22 mouse cellular contexts compared by ENCODE assay signal in the genomic region with DNA sequence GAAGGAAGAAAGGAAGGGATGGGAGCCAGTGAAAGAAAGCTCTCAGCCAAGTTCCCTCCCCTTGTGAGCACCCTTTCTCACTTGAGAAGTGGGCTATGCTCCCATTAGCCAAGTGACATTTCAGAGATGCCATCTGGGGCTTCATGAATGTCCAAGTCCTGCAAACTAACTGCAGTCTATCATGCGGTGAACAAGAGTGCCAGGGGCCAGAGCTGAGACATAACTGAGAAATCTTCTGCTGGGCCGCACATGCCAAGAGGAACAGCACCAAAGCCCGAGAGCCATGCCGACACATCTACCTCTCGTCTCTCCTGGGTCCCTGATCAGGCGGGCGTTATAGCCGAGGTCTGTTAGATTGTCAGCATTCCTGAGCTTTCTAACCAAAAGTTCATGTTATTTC.
DNase-seq lines count a peak whose midpoint lies in the region; ATAC-seq and TF ChIP-seq lines count a peak whose summit lies in the region.
"Had no signal": no experiment of that assay in that cellular context is flagged by ENCODE, and none has a peak within 500 bp of the region (broad histone marks: within the 10 kb centered on the region; RNA-seq: fewer than 3 reads in every experiment).

No protein-coding gene starts in this region.

- no peak for TF ChIP-seq CTCF in forebrain, postnatal 0 days (IDR thresholded peaks at IDR 0.05; ENCODE audit: low read depth)
- no peak for TF ChIP-seq CTCF in layer of hippocampus, adult 2 months (conservative IDR thresholded peaks at IDR 0.05)

- no peak overlapping the region for H3K27ac ChIP-seq in forebrain, postnatal 0 days (ENCODE audit: low read depth, low read length)
- no peak overlapping the region for H3K27ac ChIP-seq in forebrain, embryonic 12.5 days
- 0 out of 2 replicates have a peak overlapping the region, but pooled peaks have one; percentile 10 for H3K27ac ChIP-seq in layer of hippocampus, adult 2 months
- H3K27ac ChIP-seq: embryonic facial prominence, embryonic 12.5 days; forebrain, embryonic 13.5 days; gastrocnemius, adult 2 months; heart, embryonic 10.5 days; hindbrain, embryonic 13.5 days had no signal

- no peak overlapping the region for H3K4me3 ChIP-seq in forebrain, postnatal 0 days (ENCODE audit: low read depth, low read length)
- no peak overlapping the region for H3K4me3 ChIP-seq in forebrain, embryonic 12.5 days (replicated peaks)
- H3K4me3 ChIP-seq in layer of hippocampus, adult 2 months, result no peak overlapping the region
- H3K4me3 ChIP-seq: embryonic facial prominence, embryonic 12.5 days; forebrain, embryonic 13.5 days; gastrocnemius, adult 2 months; heart, embryonic 10.5 days; hindbrain, embryonic 13.5 days had no signal

- H3K27me3 ChIP-seq in forebrain, postnatal 0 days (ENCODE audit: insufficient read depth, low read length), result no peaks in the 10 kb centered on the region
- no peaks in the 10 kb centered on the region for H3K27me3 ChIP-seq in forebrain, embryonic 12.5 days
- H3K27me3 ChIP-seq: embryonic facial prominence, embryonic 12.5 days; forebrain, embryonic 13.5 days; hindbrain, embryonic 13.5 days had no signal

- H3K4me2 ChIP-seq in forebrain, postnatal 0 days (ENCODE audit: low read depth), result no peak overlapping the region
- no peak overlapping the region for H3K4me2 ChIP-seq in forebrain, embryonic 12.5 days
- H3K4me2 ChIP-seq: embryonic facial prominence, embryonic 12.5 days; forebrain, embryonic 13.5 days; hindbrain, embryonic 13.5 days had no signal

- no peak overlapping the region for H3K9ac ChIP-seq in forebrain, postnatal 0 days
- H3K9ac ChIP-seq in forebrain, embryonic 12.5 days, result no peak overlapping the region
- H3K9ac ChIP-seq: embryonic facial prominence, embryonic 12.5 days; forebrain, embryonic 13.5 days; hindbrain, embryonic 13.5 days had no signal

- H3K4me1 ChIP-seq in forebrain, postnatal 0 days (ENCODE audit: insufficient read depth), result no peaks in the 10 kb centered on the region
- H3K4me1 ChIP-seq in forebrain, embryonic 12.5 days, result peaks cover 7% of the 10 kb centered on the region; the same call in 1 of the 2 replicates
- H3K4me1 ChIP-seq: embryonic facial prominence, embryonic 12.5 days; forebrain, embryonic 13.5 days; heart, embryonic 10.5 days had no signal

- peak; percentile 42; the same call in 1 of the 2 replicates for ATAC-seq in forebrain, postnatal 0 days
- no peak for ATAC-seq in forebrain, embryonic 12.5 days (ENCODE audit: low FRiP score)
- ATAC-seq: CD4-positive, CD25-positive, alpha-beta regulatory T cell, adult 4 months; forebrain, embryonic 13.5 days; inflammation-experienced regulatory T-cells, adult 6 months; intestine, postnatal 0 days had no signal

- no peaks in the 10 kb centered on the region for H3K36me3 ChIP-seq in forebrain, postnatal 0 days (ENCODE audit: insufficient read depth)
- no peaks in the 10 kb centered on the region for H3K36me3 ChIP-seq in forebrain, embryonic 12.5 days (replicated peaks)
- H3K36me3 ChIP-seq: embryonic facial prominence, embryonic 12.5 days; G1E; heart, embryonic 10.5 days; hindbrain, embryonic 13.5 days had no signal

- H3K9me3 ChIP-seq in forebrain, postnatal 0 days (ENCODE audit: low read length), result no peaks in the 10 kb centered on the region
- no peaks in the 10 kb centered on the region for H3K9me3 ChIP-seq in forebrain, embryonic 12.5 days
- H3K9me3 ChIP-seq: embryonic facial prominence, embryonic 12.5 days; forebrain, embryonic 13.5 days; G1E; heart, embryonic 10.5 days; hindbrain, embryonic 13.5 days had no signal

- 73% methylated on average over 8 of the region's 8 CpGs for WGBS in forebrain, postnatal 0 days
- 96% methylated on average over 8 of the region's 8 CpGs for WGBS in forebrain, embryonic 12.5 days

- peak; percentile 17 for DNase-seq in cerebellum, adult 9-11 months
- DNase-seq in cerebellum, adult 11 months, result no peak
- DNase-seq in forebrain, postnatal 0 days, result no peak
- DNase-seq in layer of hippocampus, adult 2 months (ENCODE audit: low spot score in 2 of 2), result no peak
- DNase-seq in layer of hippocampus, postnatal 10 days (ENCODE audit: low spot score in 2 of 2), result no peak
- DNase-seq in brain, adult 2 months (ENCODE audit: low read depth, low spot score), result peak; percentile 47
- DNase-seq: adrenal gland, adult 8-10 months; adrenal gland, postnatal 36 days; B cell, adult 2 months; gastrocnemius, adult 2 months; gastrocnemius, postnatal 25 days; heart, postnatal 10 days; heart, postnatal 4 days had no signal

Comparison
In these comparisons a context has a peak if more than half of its experiments do, and no peak if none do; other contexts are left out.
1. DNase-seq: peak in cerebellum, adult 9-11 months (single experiment) and brain, adult 2 months (single experiment); none in cerebellum, adult 11 months (single experiment), forebrain, postnatal 0 days (single experiment), layer of hippocampus, adult 2 months (0 of 2) and layer of hippocampus, postnatal 10 days (0 of 2).